Mouse (Mus musculus): ENCODE results near the gene Sept9. TPM values are rescaled to one million over a fixed set of nuclear protein-coding genes. Genes with fewer than 3 reads are reported as not detected.
A peak's percentile ranks its signal among the peaks of the same experiment; 100 is the strongest.

Gene Sept9
- total RNA-seq, 2 experiments from 2014 or later: 11.5 to 13.6 TPM

DNA sequence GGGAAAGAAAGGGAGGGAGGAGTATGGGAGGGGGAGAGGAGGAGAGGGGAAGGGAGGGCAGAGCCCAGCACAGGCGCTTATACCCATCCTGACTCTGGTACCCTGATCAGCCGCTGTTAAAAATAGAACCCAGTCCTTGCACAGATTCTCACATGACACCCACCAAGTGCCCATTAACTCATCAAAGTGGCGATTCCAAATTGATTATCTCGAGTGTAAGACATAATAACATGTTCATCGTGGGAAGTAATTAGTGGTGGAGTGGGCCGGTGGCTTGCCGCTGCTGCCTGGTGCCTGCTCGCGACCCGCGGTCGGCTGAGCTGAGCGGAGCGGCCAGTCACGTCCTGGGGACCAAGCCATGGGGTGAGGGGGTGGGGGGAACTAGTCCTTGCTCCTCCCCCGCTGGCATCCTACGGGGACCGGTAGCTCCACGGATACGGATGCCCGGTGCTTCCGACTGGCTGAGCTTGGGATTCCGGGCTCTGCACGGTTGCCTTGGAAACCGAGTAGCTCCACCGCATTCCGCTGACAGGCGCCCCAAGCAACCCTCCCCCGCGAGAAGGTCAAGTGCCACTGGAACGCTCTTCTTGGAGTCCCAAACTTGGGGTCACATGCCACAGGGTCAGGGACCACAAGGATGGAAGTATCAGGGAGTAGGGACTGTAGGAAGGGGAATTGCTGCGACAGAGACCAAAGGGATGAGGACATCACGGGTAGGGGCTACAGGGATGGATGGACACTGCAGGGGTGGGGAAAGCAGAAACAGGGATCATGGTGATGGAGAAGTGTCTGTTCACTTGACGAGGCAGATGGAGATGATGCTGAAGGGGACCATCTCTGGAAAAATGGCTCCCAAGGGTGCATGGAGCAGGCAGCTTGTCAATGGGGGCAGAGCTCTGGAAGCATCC is 195.0 kb downstream of the Sept9 start:
- TF ChIP-seq CTCF (IDR thresholded peaks at IDR 0.05): no peak
- peak overlapping the region; percentile 46 for H3K4me3 ChIP-seq
- intact Hi-C loops (cut with DNase I): loop anchor here (5.0 kb wide), 1 partner anchor 233 kb away; no protein-coding TSS in a partner anchor
- no peak for DNase-seq
- no peak overlapping the region for H3K27ac ChIP-seq

DNA sequence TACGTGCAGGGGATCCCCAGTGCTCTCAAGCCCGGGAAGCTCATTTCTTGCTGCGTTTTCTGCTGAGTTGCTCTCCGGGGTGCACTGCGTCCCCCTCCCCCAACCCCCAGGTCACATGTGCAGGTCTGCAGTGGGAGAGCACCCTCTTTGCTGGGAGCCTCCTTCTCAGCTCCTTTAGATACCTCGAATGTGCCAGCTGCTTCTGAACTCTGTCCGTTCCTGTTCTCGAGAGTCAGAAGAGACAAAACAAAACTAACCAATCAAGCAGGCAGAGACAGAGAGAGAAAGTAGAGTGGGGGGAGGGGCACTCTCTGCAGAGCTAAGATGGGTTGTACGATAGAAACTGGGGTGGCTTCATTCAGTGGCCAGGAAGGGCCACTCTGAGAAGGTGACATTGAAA is 195.8 kb downstream of the Sept9 start:
- no peak for DNase-seq
- no peak overlapping the region for H3K27ac ChIP-seq
- intact Hi-C loops (cut with DNase I): loop anchor here (5.0 kb wide), 1 partner anchor 232 kb away; no protein-coding TSS in a partner anchor
- no peak overlapping the region for H3K4me3 ChIP-seq
- TF ChIP-seq CTCF (IDR thresholded peaks at IDR 0.05): no peak

DNA sequence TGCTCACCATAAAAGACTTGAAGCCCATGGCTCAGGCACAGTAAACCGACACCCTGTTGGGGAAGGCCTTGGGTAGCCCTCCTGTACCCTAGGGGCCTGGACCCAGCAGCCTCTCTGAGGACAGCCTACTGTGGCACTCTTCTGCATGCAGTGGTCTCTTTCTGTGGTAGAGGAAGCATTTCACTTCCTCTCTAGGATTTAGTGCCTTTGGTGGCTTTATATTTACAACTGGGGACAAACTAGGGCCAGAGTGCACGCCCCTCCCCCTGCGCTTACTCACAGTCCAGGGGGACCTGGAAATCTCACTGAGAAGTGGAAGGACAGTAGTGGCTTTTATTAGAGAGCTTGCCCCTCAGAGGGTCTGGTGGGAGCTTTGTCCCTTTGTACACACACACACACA is 197.5 kb downstream of the Sept9 start:
- Histone ChIP-seq H3K4me3 (no peak overlapping the region), H3K27ac (no peak overlapping the region)
- intact Hi-C loops (cut with DNase I): loop anchor here (5.0 kb wide), 1 partner anchor 230 kb away; no protein-coding TSS in a partner anchor
- no peak for TF ChIP-seq CTCF (IDR thresholded peaks at IDR 0.05)
- DNase-seq: no peak

DNA sequence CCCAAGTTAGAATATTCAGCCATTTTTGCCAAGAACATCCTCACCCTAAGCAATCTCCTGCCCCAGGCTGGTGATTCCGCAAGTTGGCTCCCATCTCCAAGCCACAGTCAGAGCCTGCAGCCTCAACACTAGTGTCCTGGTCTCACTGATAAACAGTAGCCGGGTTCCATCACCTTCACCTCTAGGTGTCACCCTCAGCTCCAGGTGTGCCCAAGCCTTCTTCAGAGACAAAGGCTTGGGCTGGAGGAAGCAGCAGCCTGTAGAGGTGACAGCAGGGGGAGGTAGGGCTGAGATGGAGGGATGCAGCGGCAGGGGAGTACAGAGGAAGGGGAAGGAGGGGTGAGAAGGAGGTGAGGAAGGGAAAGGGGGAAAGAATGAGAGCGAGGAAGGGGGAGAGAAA is 198.3 kb downstream of the Sept9 start:
- H3K4me3 ChIP-seq: no peak overlapping the region
- peak; percentile 45 for TF ChIP-seq CTCF (IDR thresholded peaks at IDR 0.05)
- H3K27ac ChIP-seq: no peak overlapping the region
- intact Hi-C loops (cut with DNase I): loop anchor here (5.0 kb wide), 1 partner anchor 230 kb away; no protein-coding TSS in a partner anchor
- no peak for DNase-seq

DNA sequence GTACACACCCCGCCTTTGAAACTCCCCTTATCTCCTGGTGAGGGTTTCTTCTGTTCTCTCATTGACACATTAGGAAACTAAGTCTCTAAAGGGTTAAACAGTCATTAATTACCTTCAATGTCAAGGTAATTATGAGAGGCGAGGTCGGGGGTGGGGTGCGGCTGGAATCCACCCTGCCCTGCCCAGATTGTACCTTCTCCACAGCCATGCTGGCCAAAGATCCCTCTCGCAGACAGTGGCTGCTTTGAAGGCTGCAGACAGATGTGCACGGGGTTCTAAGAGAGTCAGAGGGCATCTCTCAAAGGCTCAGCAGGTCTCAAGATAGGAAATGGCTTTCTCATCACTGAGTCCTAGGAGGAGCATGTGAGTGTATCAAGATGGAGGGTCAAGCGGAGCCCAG is 198.7 kb downstream of the Sept9 start:
- TF ChIP-seq CTCF (IDR thresholded peaks at IDR 0.05): no peak
- intact Hi-C loops (cut with DNase I): loop anchor here (5.0 kb wide), 1 partner anchor 229 kb away; no protein-coding TSS in a partner anchor
- DNase-seq: no peak
- H3K27ac ChIP-seq: no peak overlapping the region; the same call in 1 of the 2 replicates
- no peak overlapping the region for H3K4me3 ChIP-seq

DNA sequence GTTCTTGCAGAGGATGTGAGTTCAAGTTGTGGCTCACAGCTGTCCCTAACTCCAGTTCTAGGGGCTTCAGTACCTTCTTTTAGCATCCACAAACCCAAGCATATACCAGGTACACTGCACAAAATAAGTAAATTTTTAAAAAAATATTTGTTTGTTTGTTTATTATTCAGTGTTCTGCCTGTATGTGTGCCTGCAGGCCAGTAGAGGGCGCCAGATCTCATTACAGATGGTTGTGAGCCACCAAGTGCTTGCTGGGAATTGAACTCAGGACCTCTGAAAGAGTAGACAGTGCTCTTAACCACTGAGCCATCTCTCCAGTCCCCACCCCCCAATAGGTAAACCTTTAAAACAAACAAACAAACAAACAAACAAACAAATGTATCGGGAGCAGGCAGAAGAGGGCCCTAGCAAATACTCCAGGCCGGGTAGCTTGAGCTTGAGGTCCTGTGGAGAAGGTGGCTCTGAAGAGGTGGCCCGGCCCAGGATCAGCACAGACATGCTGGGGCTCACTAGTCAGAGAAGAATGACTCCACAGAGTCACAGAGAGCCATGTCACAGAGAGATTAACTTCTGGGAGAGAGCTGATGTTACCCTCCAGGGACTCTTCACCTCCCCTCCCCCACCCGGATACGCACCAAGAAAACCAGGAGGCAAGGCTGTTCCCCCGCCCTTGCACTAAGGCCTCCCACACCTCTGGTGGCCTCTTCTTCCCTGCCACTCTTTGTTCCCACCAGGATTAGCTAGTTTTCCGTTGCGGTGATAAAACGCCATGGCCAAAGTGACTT is 202.3 kb downstream of the Sept9 start:
- Histone ChIP-seq H3K4me3 (no peak overlapping the region), H3K27ac (no peak overlapping the region)
- no peak for DNase-seq
- intact Hi-C loops (cut with DNase I): no loop called here
- peak; percentile 53 for TF ChIP-seq CTCF (IDR thresholded peaks at IDR 0.05)

DNA sequence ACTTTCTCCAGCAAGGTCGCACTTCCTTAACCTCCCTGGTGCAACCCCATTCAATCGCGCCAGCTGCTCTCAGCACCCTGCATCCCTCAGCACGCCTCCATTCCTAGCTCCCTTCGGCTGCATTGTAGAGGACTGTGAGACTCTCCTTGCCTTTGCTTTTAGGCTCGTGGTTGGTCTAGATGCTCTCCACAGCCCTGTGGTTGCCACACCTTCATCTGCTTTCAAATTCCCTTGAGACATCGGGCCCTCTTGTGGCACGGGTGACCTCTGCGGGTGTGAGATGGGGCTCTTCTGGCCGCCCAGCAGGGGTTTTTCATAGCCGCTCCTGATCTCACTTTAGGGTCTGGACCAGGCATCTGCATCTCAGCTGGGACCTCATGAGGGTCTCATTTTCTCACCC is 203.1 kb downstream of the Sept9 start:
- TF ChIP-seq CTCF (IDR thresholded peaks at IDR 0.05): no peak
- no peak overlapping the region for H3K27ac ChIP-seq
- intact Hi-C loops (cut with DNase I): no loop called here
- H3K4me3 ChIP-seq: no peak overlapping the region
- no peak for DNase-seq

DNA sequence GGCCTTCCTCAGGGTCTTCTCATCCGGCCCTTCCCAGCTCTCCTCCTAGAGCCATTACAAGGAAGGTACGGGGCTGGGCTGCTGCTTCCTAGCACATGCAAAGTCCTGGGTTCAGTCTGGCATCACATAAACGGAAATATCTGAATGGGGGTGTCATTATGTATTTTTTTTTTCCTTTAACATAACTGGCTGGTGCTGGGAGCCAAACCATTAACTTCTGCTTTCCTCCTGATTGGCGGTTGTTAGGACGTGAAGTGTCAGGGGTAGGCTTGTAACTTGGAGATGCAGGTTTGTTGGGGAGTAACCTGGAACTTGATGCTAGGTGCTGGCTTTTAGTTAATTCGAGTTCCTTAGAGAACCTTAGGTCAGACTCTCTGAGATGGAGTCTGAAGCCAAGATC is 203.6 kb downstream of the Sept9 start:
- Histone ChIP-seq H3K4me3 (no peak overlapping the region), H3K27ac (no peak overlapping the region)
- intact Hi-C loops (cut with DNase I): no loop called here
- TF ChIP-seq CTCF (IDR thresholded peaks at IDR 0.05): no peak
- DNase-seq: no peak

DNA sequence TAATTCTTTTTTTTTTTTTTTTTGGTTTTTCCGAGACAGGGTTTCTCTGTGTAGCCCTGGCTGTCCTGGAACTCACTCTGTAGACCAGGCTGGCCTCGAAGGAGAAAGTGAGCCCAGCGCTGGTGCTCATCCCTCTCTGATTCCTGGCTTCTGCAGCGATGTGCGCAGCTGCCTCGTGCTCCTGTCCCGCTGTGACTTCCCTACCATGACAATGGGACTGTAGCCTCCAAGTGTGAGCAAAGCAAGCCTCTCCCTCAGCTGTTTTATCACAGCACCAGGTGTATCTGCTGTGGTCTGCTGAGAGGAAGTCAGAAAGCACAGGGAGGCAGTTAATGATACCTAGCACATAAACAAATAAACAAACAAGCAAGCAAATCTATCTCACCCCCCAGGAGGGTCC is 204.3 kb downstream of the Sept9 start:
- no peak for DNase-seq
- intact Hi-C loops (cut with DNase I): no loop called here

DNA sequence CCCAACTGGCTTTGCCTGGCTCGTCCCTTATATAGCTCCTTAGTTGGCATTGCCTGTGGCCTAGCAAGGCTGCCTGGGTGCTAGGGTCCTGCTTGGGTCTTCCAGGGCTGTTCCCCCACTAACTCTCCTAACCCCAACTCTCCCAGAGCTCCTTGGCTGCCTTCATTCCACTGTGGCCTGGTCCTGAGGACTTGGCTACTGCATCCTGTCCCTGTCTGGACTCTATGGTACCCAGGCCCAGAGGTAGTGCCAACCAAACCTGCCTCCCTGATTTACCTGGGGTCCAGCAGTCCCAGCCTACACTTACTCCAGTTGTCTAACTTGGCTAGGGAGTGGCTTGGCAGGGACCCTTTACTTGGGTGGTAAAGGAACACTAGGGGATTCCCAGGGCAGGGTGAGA is 207.2 kb downstream of the Sept9 start:
- TF ChIP-seq CTCF (IDR thresholded peaks at IDR 0.05): no peak

More for the DNA sequence above, 204.3 kb downstream of the Sept9 start:
- Histone ChIP-seq H3K4me3 (no peak overlapping the region), H3K27ac (no peak overlapping the region)
- TF ChIP-seq CTCF (IDR thresholded peaks at IDR 0.05): no peak

DNA sequence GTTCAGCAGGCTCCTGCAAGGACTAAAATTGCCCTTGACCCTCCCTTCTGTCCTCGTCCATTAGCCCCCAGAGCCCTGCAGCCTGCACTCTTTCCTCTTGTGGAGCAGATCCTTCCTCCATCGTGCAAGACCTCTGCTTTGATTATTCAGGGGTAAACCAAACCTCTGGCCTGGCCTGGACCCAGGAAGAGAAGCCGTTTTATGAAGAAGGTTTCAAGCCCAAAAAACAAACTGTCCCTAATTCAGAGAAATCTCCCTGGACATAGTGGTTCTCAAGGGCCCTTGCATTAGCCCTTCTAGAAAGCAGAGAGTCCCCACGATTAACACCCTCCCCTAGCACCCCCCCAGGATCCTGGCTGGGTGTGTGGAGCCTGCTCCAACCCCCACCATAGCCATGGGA is 207.7 kb downstream of the Sept9 start:
- DNase-seq: no peak
- intact Hi-C loops (cut with DNase I): no loop called here
- TF ChIP-seq CTCF (IDR thresholded peaks at IDR 0.05): no peak
- Histone ChIP-seq H3K27ac (peak overlapping the region; percentile 75), H3K4me3 (peak overlapping the region; percentile 59)

More for the DNA sequence above, 207.2 kb downstream of the Sept9 start:
- intact Hi-C loops (cut with DNase I): no loop called here
- DNase-seq: no peak
- Histone ChIP-seq H3K27ac (peak overlapping the region; percentile 75), H3K4me3 (no peak overlapping the region)

DNA sequence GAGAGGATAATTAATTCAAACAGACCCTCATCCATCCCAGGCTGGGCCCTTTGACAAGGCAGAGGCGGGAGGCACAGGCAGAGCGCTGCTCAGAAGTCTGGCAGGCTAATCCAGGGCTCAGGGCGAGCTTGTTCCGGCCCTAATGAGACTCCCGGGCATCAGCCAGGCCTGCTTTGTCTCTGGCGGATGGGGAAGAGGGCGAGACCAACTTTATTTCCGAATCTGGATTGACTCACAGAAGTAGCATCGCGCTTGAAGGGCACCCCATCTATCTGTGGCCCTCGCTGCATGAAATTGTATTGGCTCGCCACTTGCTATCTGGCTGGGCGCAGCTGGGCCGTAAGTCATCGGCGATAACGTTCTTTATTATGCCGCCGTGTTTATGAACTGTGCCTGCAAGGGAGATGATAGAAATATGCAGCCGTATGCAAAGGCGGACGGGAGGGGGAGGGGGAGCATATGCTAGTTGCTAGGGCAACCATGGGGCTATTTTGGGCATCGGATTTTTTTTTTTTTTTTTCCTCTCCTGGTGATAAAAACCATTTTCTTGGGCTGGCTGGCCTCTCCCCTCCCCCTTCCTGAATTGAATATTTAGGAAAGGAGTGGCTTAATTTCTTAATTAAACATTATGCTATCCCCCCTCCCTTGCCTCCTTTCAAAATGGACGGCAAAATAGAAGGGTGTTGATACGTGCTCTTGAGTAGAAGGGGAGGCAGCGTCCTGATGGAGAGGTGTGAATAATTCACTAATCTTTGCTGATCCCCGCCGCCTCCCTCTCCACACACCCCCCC is 208.4 kb downstream of the Sept9 start:
- H3K27ac ChIP-seq: peak overlapping the region; percentile 75
- H3K4me3 ChIP-seq: peak overlapping the region; percentile 59
- no peak for TF ChIP-seq CTCF (IDR thresholded peaks at IDR 0.05)
- peak; percentile 59 for DNase-seq
- intact Hi-C loops (cut with DNase I): no loop called here
